Mouse (Mus musculus) MEL (cell line): ENCODE measurements at regions not wholly inside any gene's neighbourhood (a gene's known extent, or its start where the extent isn't known, plus 50 kb on each side); places are given as distances from the start of the nearest gene placed in this dataset.

ENCODE experiments used
- CHD1 ChIP-seq: IDR thresholded peaks from 2 replicates; pipeline ENCODE4 v1.6.1; 2012; ENCODE audit warnings: low read depth, mild to moderate bottlenecking, inconsistent platforms, low read length, improper control_type of control experiment
- CHD2 ChIP-seq: IDR thresholded peaks from 2 replicates; pipeline ENCODE4 v1.6.1; 2011; ENCODE audit warnings: low read length, improper control_type of control experiment
- CTCF ChIP-seq, 3 experiments: IDR thresholded peaks in 2 of 3; conservative IDR thresholded peaks in 1 of 3; 2 replicates each; pipeline ENCODE4 v1.5.1; 2011 to 2012; ENCODE audit warnings: low read length in 3 of 3, low read depth in 2 of 3, mild to moderate bottlenecking in 2 of 3, improper control_type of control experiment in 1 of 3, inconsistent platforms in 1 of 3, mixed read lengths in 1 of 3, moderate library complexity in 1 of 3; ENCODE audit not compliant: control insufficient read depth in 1 of 3, insufficient read depth in 1 of 3, poor library complexity in 1 of 3, severe bottlenecking in 1 of 3
- EP300 ChIP-seq, 2 experiments: IDR thresholded peaks; 2 replicates each; pipeline ENCODE4 v1.6.1; 2011; ENCODE audit warnings: improper control_type of control experiment in 2 of 2, low read length in 2 of 2, low read depth in 1 of 2, mild to moderate bottlenecking in 1 of 2
- NELFE ChIP-seq: IDR thresholded peaks from 2 replicates; pipeline ENCODE4 v1.6.1; 2011; ENCODE audit warnings: low read depth, low read length, improper control_type of control experiment
- POLR2A ChIP-seq, 2 experiments: IDR thresholded peaks; 2 replicates each; pipeline ENCODE4 v1.6.1; 2011 to 2012; ENCODE audit warnings: low read length in 2 of 2, mild to moderate bottlenecking in 2 of 2, control low read depth in 1 of 2, improper control_type of control experiment in 1 of 2, low read depth in 1 of 2, moderate library complexity in 1 of 2; ENCODE audit not compliant: control insufficient read depth in 1 of 2, insufficient read depth in 1 of 2, poor library complexity in 1 of 2
- POLR2AphosphoS2 ChIP-seq: IDR thresholded peaks from 2 replicates; pipeline ENCODE4 v1.6.1; 2011; ENCODE audit warnings: low read length, improper control_type of control experiment
- POLR2AphosphoS5 ChIP-seq: IDR thresholded peaks from 2 replicates; pipeline ENCODE4 v1.6.1; 2012; ENCODE audit warnings: low read depth, borderline replicate concordance, mild to moderate bottlenecking, inconsistent platforms, low read length, moderate library complexity, mixed read lengths
- RCOR1 ChIP-seq: IDR thresholded peaks from 2 replicates; pipeline ENCODE4 v1.6.1; 2012; ENCODE audit warnings: low read depth, mild to moderate bottlenecking, inconsistent platforms, low read length, improper control_type of control experiment

GRCm38 (mm10) chr16:97278913-97279312, 77.6 kb upstream of the Bace2 start:
- TF ChIP-seq POLR2A (IDR thresholded peaks at IDR 0.05; ENCODE audit: control insufficient read depth in 1 of 2, insufficient read depth in 1 of 2, low read depth in 1 of 2, low read length in 2 of 2, poor library complexity in 1 of 2) (no peak), CTCF (IDR thresholded peaks at IDR 0.05 in 2 of 3, conservative IDR thresholded peaks at IDR 0.05 in 1 of 3; ENCODE audit: control insufficient read depth in 1 of 3, insufficient read depth in 1 of 3, low read depth in 2 of 3, low read length in 3 of 3, poor library complexity in 1 of 3, severe bottlenecking in 1 of 3) (no peak), POLR2AphosphoS2 (no peak), CHD2 (no peak), CHD1 (no peak), EP300 (IDR thresholded peaks at IDR 0.05; ENCODE audit: low read depth in 1 of 2, low read length in 2 of 2) (no peak), RCOR1 (no peak), POLR2AphosphoS5 (no peak), NELFE (no peak)
